Mouse (Mus musculus) stomach, postnatal 0 days (tissue): ENCODE measurements around the gene Tango6.
A peak's percentile ranks its signal among the peaks of the same experiment; 100 is the strongest.

Source experiments
- CTCF ChIP-seq: IDR thresholded peaks from 2 replicates; pipeline ENCODE4 v1.5.1; 2016; ENCODE audit warnings: antibody characterized with exemption, low read depth, mild to moderate bottlenecking, moderate library complexity
- EP300 ChIP-seq: optimal IDR thresholded peaks from 2 replicates; pipeline ENCODE3; 2016; ENCODE audit warnings: antibody characterized with exemption

- TF ChIP-seq EP300 = no peak
- peak; percentile 60 for TF ChIP-seq CTCF
Observed at GRCm38 (mm10) chr8:106871931-106872371, 189.1 kb downstream of the Tango6 start.
